Mouse (Mus musculus): Measurements from ENCODE around the gene Btbd35f16.
"Not testable (repeated sequence)": the region's sequence is repeated elsewhere in the genome, so short reads cannot be mapped to it uniquely, and the experiment has no call there.

The Btbd35f16 gene

DNA sequence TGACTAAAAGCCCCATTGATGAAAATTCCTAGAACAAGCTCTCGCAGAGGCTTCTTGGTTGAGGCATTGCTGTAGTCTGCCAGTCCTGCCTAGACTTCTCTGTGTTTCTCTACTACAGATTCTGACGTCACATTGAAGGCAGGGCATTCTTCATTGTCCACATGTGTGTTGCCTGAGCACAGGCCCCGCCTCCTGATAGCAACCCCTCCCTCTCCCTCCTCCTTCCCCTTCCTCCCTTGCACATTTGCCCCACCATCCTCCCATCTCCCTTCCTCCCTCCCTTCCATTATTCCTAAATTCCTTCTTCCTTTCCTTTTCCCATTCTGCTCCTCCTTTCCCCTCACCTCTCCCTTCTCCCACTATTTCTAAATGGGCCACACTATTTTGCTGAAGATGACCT lies at the start of gene Btbd35f16:
TSS of gene Btbd35f16 (minus strand) at position 101 of the 400 bp plus-strand sequence.
- not testable (repeated sequence) for DNase-seq (ENCODE audit: low read depth, low spot score)
